Mouse (Mus musculus) midbrain, embryonic 10.5 days (tissue): ENCODE data around the gene Inha. TPM values are rescaled to one million over a fixed set of nuclear protein-coding genes. Genes with fewer than 3 reads are reported as not detected.

ENCODE experiments used
- DNase-seq: peaks from one replicate; pipeline ENCODE4 v3.0.0-alpha.2; 2017; ENCODE audit warnings: low spot score
- H3K27ac ChIP-seq: fragments of 300-500 bp; sonication (generic); replicated peaks from 2 replicates; pipeline ENCODE4 v1.5.1; 2016; ENCODE audit warnings: mild to moderate bottlenecking
- H3K27me3 ChIP-seq: fragments of 300-500 bp; sonication (generic); 2 replicates; pipeline ENCODE4 v1.6.1; 2016; ENCODE audit warnings: low read depth, mild to moderate bottlenecking; ENCODE audit not compliant: poor library complexity, severe bottlenecking
- H3K36me3 ChIP-seq: fragments of 300-500 bp; sonication (generic); 2 replicates; pipeline ENCODE4 v1.6.1; 2016; ENCODE audit warnings: mild to moderate bottlenecking, moderate library complexity
- H3K4me1 ChIP-seq: fragments of 300-500 bp; sonication (generic); 2 replicates; pipeline ENCODE4 v1.6.1; 2016
- H3K4me3 ChIP-seq: fragments of 300-500 bp; sonication (generic); 2 replicates; pipeline ENCODE4 v1.5.1; 2016; ENCODE audit warnings: mild to moderate bottlenecking, moderate library complexity
- H3K9me3 ChIP-seq: fragments of 300-500 bp; sonication (generic); replicated peaks from 2 replicates; pipeline ENCODE4 v1.6.1; 2016; ENCODE audit warnings: mild to moderate bottlenecking
- WGBS: fragments of 180-500 bp; shearing (Covaris S2); methylation state at CpG from one replicate; pipeline ENCODE4 v1.1.7; 2016; 5-methylcytosine and 5-hydroxymethylcytosine counted together
- polyA plus RNA-seq: library from polyadenylated mRNA; unstranded; fragments of >200 nt; fragmentation: Nextera tagmentation; extraction: Ambion mirVana; gene quantifications from 2 replicates; pipeline ENCODE4 v1.2.1, GENCODE M21; 2016

Inha gene
- polyA plus RNA-seq, 1 experiment from 2014 or later: 1.7 TPM

GRCm38 (mm10) chr1:75541496-75541895, 34.6 kb downstream of the Inha start:
- peaks cover 11% of the 10 kb centered on the region for H3K4me1 ChIP-seq
- 91% methylated on average over 7 of the region's 7 CpGs for WGBS
- DNase-seq: no peak
- peaks cover 6% of the 10 kb centered on the region for H3K36me3 ChIP-seq
- H3K9me3 ChIP-seq: no peaks in the 10 kb centered on the region
- no peak overlapping the region for H3K4me3 ChIP-seq
- peaks cover 7% of the 10 kb centered on the region; the same call in 1 of the 2 replicates for H3K27me3 ChIP-seq
- no peak overlapping the region for H3K27ac ChIP-seq

DNA sequence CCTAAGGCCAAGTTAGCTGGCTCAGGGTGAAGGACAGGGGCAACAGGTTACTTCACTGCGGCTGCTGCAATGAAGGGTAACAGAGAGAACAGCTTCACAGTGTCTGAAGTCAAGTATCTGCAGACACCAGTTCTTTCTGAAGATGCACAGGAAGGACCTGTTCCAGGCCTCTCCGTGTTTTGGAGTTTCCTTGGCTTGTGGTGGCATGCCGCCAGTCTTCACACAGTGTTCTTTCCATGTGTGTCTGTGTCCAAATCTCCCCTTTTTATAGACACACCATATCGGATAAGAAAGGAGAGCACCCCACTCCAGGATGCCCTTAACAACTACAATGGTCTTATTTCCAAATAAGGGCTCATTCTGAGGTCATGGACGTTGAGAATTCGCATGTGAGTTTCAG, 37.5 kb downstream of the Inha start:
- Histone ChIP-seq H3K27me3 (peaks cover 21% of the 10 kb centered on the region; the same call in 1 of the 2 replicates), H3K27ac (no peak overlapping the region), H3K9me3 (no peaks in the 10 kb centered on the region), H3K36me3 (peaks cover 6% of the 10 kb centered on the region), H3K4me3 (no peak overlapping the region), H3K4me1 (peaks cover 25% of the 10 kb centered on the region)
- DNase-seq: no peak
- WGBS: 89% methylated on average over 6 of the region's 6 CpGs

GRCm38 (mm10) chr1:75545965-75546956, 39.4 kb downstream of the Inha start, which contains the start of gene Slc4a3:
Gene Slc4a3 (plus strand): TSS chr1:75546266.
- peaks cover 25% of the 10 kb centered on the region for H3K4me1 ChIP-seq
- H3K27ac ChIP-seq: peak within 1 kb of the TSS; percentile 89
- peak within 1 kb of the TSS; percentile 82 for H3K4me3 ChIP-seq
- DNase-seq: peak; percentile 79
- H3K36me3 ChIP-seq: peaks cover 25% of the 10 kb centered on the region
- H3K9me3 ChIP-seq: no peaks in the 10 kb centered on the region
- WGBS: under 1% methylated on average over 61 of the region's 64 CpGs
- peaks cover 21% of the 10 kb centered on the region; the same call in 1 of the 2 replicates for H3K27me3 ChIP-seq

DNA sequence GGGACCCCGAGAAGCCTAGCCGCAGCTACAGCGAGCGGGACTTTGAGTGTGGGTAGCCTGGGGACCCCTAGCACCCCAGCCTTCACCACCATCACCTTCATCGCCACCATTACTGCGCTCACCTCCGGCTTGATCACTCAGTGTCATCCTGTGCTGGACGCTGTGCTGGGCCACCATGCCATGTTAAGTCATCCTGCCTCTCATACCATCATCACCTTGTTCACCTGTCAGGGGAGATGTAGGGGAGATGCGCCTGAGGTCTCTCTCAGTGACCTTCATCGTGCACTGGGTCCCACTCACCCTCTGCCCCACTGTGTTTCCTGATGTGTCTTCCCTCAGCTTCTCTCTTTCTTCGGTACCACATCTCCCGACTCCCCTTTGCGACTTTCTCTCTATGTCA, 40.5 kb downstream of the Inha start:
- Histone ChIP-seq H3K36me3 (peaks cover 36% of the 10 kb centered on the region), H3K27me3 (peaks cover 21% of the 10 kb centered on the region; the same call in 1 of the 2 replicates), H3K9me3 (no peaks in the 10 kb centered on the region), H3K27ac (peak overlapping the region; percentile 89), H3K4me3 (peak overlapping the region; percentile 82), H3K4me1 (peaks cover 25% of the 10 kb centered on the region)
- WGBS: 96% methylated on average over 13 of the region's 13 CpGs
- DNase-seq: no peak

GRCm38 (mm10) chr1:75548083-75548482, 41.2 kb downstream of the Inha start:
- peaks cover 25% of the 10 kb centered on the region for H3K4me1 ChIP-seq
- H3K36me3 ChIP-seq: peaks cover 43% of the 10 kb centered on the region
- no peak for DNase-seq
- 90% methylated on average over 3 of the region's 3 CpGs for WGBS
- H3K27me3 ChIP-seq: peaks cover 21% of the 10 kb centered on the region; the same call in 1 of the 2 replicates
- no peak overlapping the region for H3K4me3 ChIP-seq
- H3K9me3 ChIP-seq: no peaks in the 10 kb centered on the region
- 0 out of 2 replicates have a peak overlapping the region, but pooled peaks have one; percentile 4 for H3K27ac ChIP-seq

GRCm38 (mm10) chr1:75548871-75549270, 42.0 kb downstream of the Inha start:
- H3K27me3 ChIP-seq: peaks cover 21% of the 10 kb centered on the region
- H3K36me3 ChIP-seq: peaks cover 51% of the 10 kb centered on the region
- peaks cover 25% of the 10 kb centered on the region for H3K4me1 ChIP-seq
- 92% methylated on average over 17 of the region's 17 CpGs for WGBS
- H3K27ac ChIP-seq: no peak overlapping the region
- H3K4me3 ChIP-seq: no peak overlapping the region
- no peaks in the 10 kb centered on the region for H3K9me3 ChIP-seq
- no peak for DNase-seq

GRCm38 (mm10) chr1:75549289-75550279, 42.7 kb downstream of the Inha start:
- Histone ChIP-seq H3K36me3 (peaks cover 58% of the 10 kb centered on the region), H3K27ac (no peak overlapping the region), H3K9me3 (no peaks in the 10 kb centered on the region), H3K4me3 (no peak overlapping the region), H3K4me1 (peaks cover 25% of the 10 kb centered on the region), H3K27me3 (peaks cover 21% of the 10 kb centered on the region)
- no peak for DNase-seq
- 88% methylated on average over 17 of the region's 17 CpGs for WGBS

GRCm38 (mm10) chr1:75550586-75550985, 43.7 kb downstream of the Inha start:
- WGBS: 93% methylated on average over 14 of the region's 15 CpGs

GRCm38 (mm10) chr1:75555680-75556079, 48.8 kb downstream of the Inha start:
- no peak overlapping the region for H3K4me3 ChIP-seq
- no peak for DNase-seq
- H3K4me1 ChIP-seq: peaks cover 19% of the 10 kb centered on the region
- WGBS: 94% methylated on average over 7 of the region's 7 CpGs
- H3K27ac ChIP-seq: no peak overlapping the region
- H3K36me3 ChIP-seq: peaks cover 72% of the 10 kb centered on the region
- H3K27me3 ChIP-seq: no peaks in the 10 kb centered on the region; the same call in 1 of the 2 replicates
- no peaks in the 10 kb centered on the region for H3K9me3 ChIP-seq

More at GRCm38 (mm10) chr1:75550586-75550985, 43.7 kb downstream of the Inha start:
- no peak for DNase-seq
- Histone ChIP-seq H3K27me3 (peaks cover 19% of the 10 kb centered on the region), H3K9me3 (no peaks in the 10 kb centered on the region), H3K4me3 (no peak overlapping the region), H3K27ac (no peak overlapping the region), H3K4me1 (peaks cover 23% of the 10 kb centered on the region), H3K36me3 (peaks cover 68% of the 10 kb centered on the region)

- H3K27ac ChIP-seq: no peak overlapping the region
- H3K36me3 ChIP-seq: peaks cover 66% of the 10 kb centered on the region
- DNase-seq: no peak
- no peaks in the 10 kb centered on the region; the same call in 1 of the 2 replicates for H3K27me3 ChIP-seq
- no peak overlapping the region for H3K4me3 ChIP-seq
- WGBS: 95% methylated on average over 9 of the region's 9 CpGs
- peaks cover 19% of the 10 kb centered on the region for H3K4me1 ChIP-seq
- no peaks in the 10 kb centered on the region for H3K9me3 ChIP-seq
These were observed 49.4 kb downstream of the Inha start for GRCm38 (mm10) chr1:75556143-75556781.

- no peak overlapping the region for H3K27ac ChIP-seq
- no peak overlapping the region for H3K4me3 ChIP-seq
- WGBS: 90% methylated on average over 7 of the region's 7 CpGs
- no peaks in the 10 kb centered on the region for H3K9me3 ChIP-seq
- no peak for DNase-seq
- peaks cover 19% of the 10 kb centered on the region for H3K4me1 ChIP-seq
- no peaks in the 10 kb centered on the region; the same call in 1 of the 2 replicates for H3K27me3 ChIP-seq
- H3K36me3 ChIP-seq: peaks cover 58% of the 10 kb centered on the region
These were observed 50.2 kb downstream of the Inha start for GRCm38 (mm10) chr1:75557041-75557440.
